Mouse (Mus musculus): ENCODE results near the gene Mgll. TPM values are rescaled to one million over a fixed set of nuclear protein-coding genes. Genes with fewer than 3 reads are reported as not detected.

Gene Mgll
- polyA plus RNA-seq, 1 experiment from 2014 or later, result 4.6 TPM

- no peak overlapping the region for H3K9ac ChIP-seq (ENCODE audit: low read depth, low read length)
- WGBS, result 92% methylated on average over 17 of the region's 17 CpGs
- H3K4me3 ChIP-seq (ENCODE audit: low read depth, low read length), result no peak overlapping the region
Measured at GRCm38 (mm10) chr6:88804966-88805577, 80.9 kb downstream of the Mgll start.

DNA sequence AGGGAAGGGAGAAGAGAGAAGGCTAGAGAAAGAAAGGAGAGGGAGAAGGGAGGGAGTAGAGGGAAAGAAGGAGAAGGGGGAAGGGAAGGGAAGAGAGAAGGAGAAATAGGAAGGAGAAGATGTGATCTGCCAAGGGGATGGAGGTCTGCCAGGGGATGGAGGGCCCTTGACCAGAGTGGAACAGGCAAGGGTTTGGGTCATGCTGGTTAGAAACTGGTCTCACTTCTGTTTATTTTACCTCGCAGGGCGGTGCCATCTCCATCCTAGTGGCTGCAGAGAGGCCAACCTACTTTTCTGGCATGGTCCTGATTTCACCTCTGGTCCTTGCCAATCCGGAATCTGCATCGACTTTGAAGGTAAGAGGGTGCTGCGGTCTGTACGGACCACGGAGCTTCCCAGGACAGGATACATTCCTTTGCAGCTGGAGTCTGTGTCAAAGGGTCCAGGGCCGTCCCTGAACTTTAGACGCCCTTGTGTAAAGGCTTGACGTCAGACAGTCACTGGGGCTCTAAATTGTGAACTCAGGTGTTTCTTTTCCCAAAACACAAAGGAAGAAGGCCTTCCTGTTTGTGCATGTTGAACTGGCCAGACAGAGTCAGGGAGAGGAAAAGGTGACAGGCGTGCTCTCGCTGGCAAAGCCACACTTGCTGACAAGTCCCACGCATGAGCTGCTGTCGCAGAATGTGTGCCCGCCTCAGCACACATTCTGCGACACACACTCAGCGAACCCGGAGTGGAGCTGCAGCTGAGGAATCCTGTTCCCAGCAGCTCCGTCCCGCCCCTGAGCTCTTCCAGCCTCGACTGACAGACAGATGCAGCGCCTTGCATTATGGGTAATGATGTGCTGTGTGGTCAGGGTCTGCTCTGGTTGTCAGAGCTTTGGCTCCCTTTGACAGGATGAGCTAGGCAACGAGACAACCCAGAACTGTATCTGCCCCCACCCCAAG lies 85.2 kb downstream of the Mgll start:
- Histone ChIP-seq H3K36me3 (ENCODE audit: control insufficient read depth, insufficient read depth, low read length) (no peaks in the 10 kb centered on the region), H3K4me2 (replicated peaks; ENCODE audit: low read depth, low read length) (no peak overlapping the region), H3K27me3 (ENCODE audit: control insufficient read depth, insufficient read depth, low read length) (no peaks in the 10 kb centered on the region), H3K4me1 (replicated peaks; ENCODE audit: control insufficient read depth, insufficient read depth, low read length) (no peaks in the 10 kb centered on the region; the same call in 1 of the 2 replicates), H3K27ac (ENCODE audit: low read depth, low read length) (peak overlapping the region; percentile 10; the same call in 1 of the 2 replicates), H3K9ac (ENCODE audit: low read depth, low read length) (no peak overlapping the region), H3K4me3 (ENCODE audit: low read depth, low read length) (no peak overlapping the region), H3K9me3 (ENCODE audit: control insufficient read depth, low read length) (no peaks in the 10 kb centered on the region)
- 74% methylated on average over 23 of the region's 23 CpGs for WGBS
- DNase-seq (ENCODE audit: low spot score) (no peak), ATAC-seq (ENCODE audit: low FRiP score) (0 out of 2 replicates have a peak, but pooled peaks have one; percentile 20)

More at GRCm38 (mm10) chr6:88804966-88805577, 80.9 kb downstream of the Mgll start:
- DNase-seq (ENCODE audit: low spot score) (no peak), ATAC-seq (ENCODE audit: low FRiP score) (no peak)
- H3K4me2 ChIP-seq (replicated peaks; ENCODE audit: low read depth, low read length), result no peak overlapping the region
- peaks cover 3% of the 10 kb centered on the region; the same call in 1 of the 2 replicates for H3K4me1 ChIP-seq (replicated peaks; ENCODE audit: control insufficient read depth, insufficient read depth, low read length)
- H3K27me3 ChIP-seq (ENCODE audit: control insufficient read depth, insufficient read depth, low read length), result no peaks in the 10 kb centered on the region
- H3K36me3 ChIP-seq (ENCODE audit: control insufficient read depth, insufficient read depth, low read length), result no peaks in the 10 kb centered on the region
- no peaks in the 10 kb centered on the region for H3K9me3 ChIP-seq (ENCODE audit: control insufficient read depth, low read length)
- no peak overlapping the region for H3K27ac ChIP-seq (ENCODE audit: low read depth, low read length)

DNA sequence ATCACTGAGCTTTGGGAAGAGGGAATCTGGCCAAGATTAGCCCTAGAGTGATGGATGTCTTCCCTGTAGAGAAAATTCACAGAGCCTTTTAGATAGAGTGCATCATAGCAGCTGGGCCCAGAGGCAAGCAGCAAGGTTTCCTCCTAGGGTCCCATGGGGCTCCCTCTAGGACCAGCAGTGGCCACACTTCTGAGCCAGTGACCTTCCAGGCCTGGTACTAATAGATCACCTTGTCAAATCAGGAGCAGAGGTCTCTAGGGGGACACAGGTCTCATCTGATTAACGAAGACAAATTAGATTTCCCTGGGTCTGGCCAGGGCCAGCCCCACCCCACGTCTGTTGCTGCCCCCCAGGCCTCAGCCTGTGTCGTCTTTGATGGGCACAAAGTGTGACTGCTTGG lies 86.1 kb downstream of the Mgll start:
- H3K36me3 ChIP-seq (ENCODE audit: control insufficient read depth, insufficient read depth, low read length), result no peaks in the 10 kb centered on the region
- no peaks in the 10 kb centered on the region for H3K27me3 ChIP-seq (ENCODE audit: control insufficient read depth, insufficient read depth, low read length)
- H3K4me3 ChIP-seq (ENCODE audit: low read depth, low read length), result no peak overlapping the region
- no peaks in the 10 kb centered on the region for H3K9me3 ChIP-seq (ENCODE audit: control insufficient read depth, low read length)
- 0 out of 2 replicates have a peak overlapping the region, but pooled peaks have one; percentile 10 for H3K27ac ChIP-seq (ENCODE audit: low read depth, low read length)
- ATAC-seq (ENCODE audit: low FRiP score) (peak; percentile 78), DNase-seq (ENCODE audit: low spot score) (peak; percentile 56)
- no peak overlapping the region for H3K9ac ChIP-seq (ENCODE audit: low read depth, low read length)
- 38% methylated on average over 3 of the region's 3 CpGs for WGBS
- no peaks in the 10 kb centered on the region; the same call in 1 of the 2 replicates for H3K4me1 ChIP-seq (replicated peaks; ENCODE audit: control insufficient read depth, insufficient read depth, low read length)
- no peak overlapping the region for H3K4me2 ChIP-seq (replicated peaks; ENCODE audit: low read depth, low read length)

DNA sequence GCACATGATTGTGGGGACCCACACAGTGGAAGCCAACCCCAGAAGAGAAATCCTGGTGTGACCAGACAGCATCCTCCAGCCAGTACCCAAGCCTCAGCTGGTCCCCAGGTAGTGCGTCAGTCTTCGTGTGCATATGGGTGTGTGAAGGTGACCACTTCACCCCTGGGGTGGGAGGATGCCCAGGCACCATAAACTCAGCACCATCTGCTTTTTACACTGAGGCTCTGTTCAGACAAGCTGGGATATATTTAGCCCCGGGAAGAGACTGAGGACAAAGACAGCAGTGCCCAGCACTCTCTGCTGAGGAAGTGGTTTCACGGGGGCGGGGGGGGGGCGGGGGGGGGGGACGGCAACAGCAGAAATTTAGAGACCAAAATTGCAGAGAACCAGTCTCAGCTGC lies 87.2 kb downstream of the Mgll start:
- Histone ChIP-seq H3K9me3 (ENCODE audit: control insufficient read depth, low read length) (no peaks in the 10 kb centered on the region), H3K4me3 (ENCODE audit: low read depth, low read length) (no peak overlapping the region), H3K4me2 (replicated peaks; ENCODE audit: low read depth, low read length) (no peak overlapping the region), H3K27me3 (ENCODE audit: control insufficient read depth, insufficient read depth, low read length) (no peaks in the 10 kb centered on the region), H3K36me3 (ENCODE audit: control insufficient read depth, insufficient read depth, low read length) (no peaks in the 10 kb centered on the region), H3K27ac (ENCODE audit: low read depth, low read length) (peak overlapping the region; percentile 61), H3K9ac (ENCODE audit: low read depth, low read length) (no peak overlapping the region), H3K4me1 (replicated peaks; ENCODE audit: control insufficient read depth, insufficient read depth, low read length) (no peaks in the 10 kb centered on the region; the same call in 1 of the 2 replicates)
- WGBS, result 66% methylated on average over 7 of the region's 7 CpGs
- ATAC-seq (ENCODE audit: low FRiP score) (no peak), DNase-seq (ENCODE audit: low spot score) (no peak)

GRCm38 (mm10) chr6:88811880-88812400 lies 87.7 kb downstream of the Mgll start:
- Histone ChIP-seq H3K27me3 (ENCODE audit: control insufficient read depth, insufficient read depth, low read length) (no peaks in the 10 kb centered on the region), H3K9me3 (ENCODE audit: control insufficient read depth, low read length) (no peaks in the 10 kb centered on the region), H3K4me2 (replicated peaks; ENCODE audit: low read depth, low read length) (no peak overlapping the region), H3K9ac (ENCODE audit: low read depth, low read length) (no peak overlapping the region), H3K4me3 (ENCODE audit: low read depth, low read length) (no peak overlapping the region), H3K36me3 (ENCODE audit: control insufficient read depth, insufficient read depth, low read length) (no peaks in the 10 kb centered on the region), H3K27ac (ENCODE audit: low read depth, low read length) (no peak overlapping the region), H3K4me1 (replicated peaks; ENCODE audit: control insufficient read depth, insufficient read depth, low read length) (no peaks in the 10 kb centered on the region; the same call in 1 of the 2 replicates)
- ATAC-seq (ENCODE audit: low FRiP score) (no peak), DNase-seq (ENCODE audit: low spot score) (no peak)
- WGBS, result 72% methylated on average over 7 of the region's 7 CpGs

DNA sequence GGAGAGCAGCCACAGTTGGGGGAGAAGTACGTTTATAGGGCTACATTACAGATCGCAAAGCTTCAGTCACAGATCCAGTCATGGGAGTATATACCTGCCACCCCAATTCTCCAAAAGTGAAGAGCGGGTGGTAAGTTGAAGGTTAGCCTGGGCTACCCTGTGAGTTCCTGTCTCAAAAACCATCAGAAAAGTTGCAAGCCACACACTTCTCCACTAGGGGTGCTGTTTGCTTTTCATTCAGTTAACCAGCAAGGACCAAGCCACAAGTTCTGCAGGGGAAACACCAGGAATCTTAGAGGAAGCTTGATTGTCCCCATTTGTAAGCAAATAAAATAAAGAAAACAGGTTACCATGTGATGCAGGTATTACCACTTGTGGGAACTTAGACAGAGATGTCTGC lies 88.7 kb downstream of the Mgll start:
- H3K9me3 ChIP-seq (ENCODE audit: control insufficient read depth, low read length), result no peaks in the 10 kb centered on the region
- DNase-seq (ENCODE audit: low spot score) (peak; percentile 70), ATAC-seq (ENCODE audit: low FRiP score) (no peak)
- H3K27me3 ChIP-seq (ENCODE audit: control insufficient read depth, insufficient read depth, low read length), result no peaks in the 10 kb centered on the region
- 64% methylated on average over 3 of the region's 3 CpGs for WGBS
- no peak overlapping the region for H3K27ac ChIP-seq (ENCODE audit: low read depth, low read length)
- H3K4me2 ChIP-seq (replicated peaks; ENCODE audit: low read depth, low read length), result no peak overlapping the region
- H3K9ac ChIP-seq (ENCODE audit: low read depth, low read length), result no peak overlapping the region
- no peaks in the 10 kb centered on the region; the same call in 1 of the 2 replicates for H3K4me1 ChIP-seq (replicated peaks; ENCODE audit: control insufficient read depth, insufficient read depth, low read length)
- no peaks in the 10 kb centered on the region for H3K36me3 ChIP-seq (ENCODE audit: control insufficient read depth, insufficient read depth, low read length)
- no peak overlapping the region for H3K4me3 ChIP-seq (ENCODE audit: low read depth, low read length)

DNA sequence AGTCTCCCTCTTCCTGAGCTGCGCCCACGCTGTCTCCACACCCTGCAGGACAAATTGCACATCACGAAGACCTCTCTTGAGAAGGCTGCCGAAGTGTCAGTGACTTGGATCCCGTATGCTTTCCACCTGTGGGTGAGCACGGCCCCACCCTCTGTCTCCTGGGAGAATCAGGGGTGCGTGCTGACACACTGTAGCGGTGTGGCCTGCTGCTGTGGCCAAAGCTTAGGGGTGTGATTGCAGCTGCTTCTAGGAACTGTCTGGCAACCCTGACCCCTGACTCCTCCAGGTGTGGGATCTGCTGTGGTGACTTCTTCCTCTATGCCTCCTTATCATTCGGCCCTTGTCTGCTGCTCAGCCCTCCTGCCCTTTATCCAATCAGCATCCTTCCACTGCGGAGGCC lies 89.6 kb downstream of the Mgll start:
- Histone ChIP-seq H3K27me3 (ENCODE audit: control insufficient read depth, insufficient read depth, low read length) (no peaks in the 10 kb centered on the region), H3K4me1 (replicated peaks; ENCODE audit: control insufficient read depth, insufficient read depth, low read length) (no peaks in the 10 kb centered on the region; the same call in 1 of the 2 replicates), H3K4me2 (replicated peaks; ENCODE audit: low read depth, low read length) (no peak overlapping the region), H3K36me3 (ENCODE audit: control insufficient read depth, insufficient read depth, low read length) (no peaks in the 10 kb centered on the region), H3K4me3 (ENCODE audit: low read depth, low read length) (no peak overlapping the region), H3K27ac (ENCODE audit: low read depth, low read length) (no peak overlapping the region), H3K9ac (ENCODE audit: low read depth, low read length) (no peak overlapping the region), H3K9me3 (ENCODE audit: control insufficient read depth, low read length) (no peaks in the 10 kb centered on the region)
- 85% methylated on average over 10 of the region's 10 CpGs for WGBS
- no peak for DNase-seq (ENCODE audit: low spot score)
- no peak for ATAC-seq (ENCODE audit: low FRiP score)

DNA sequence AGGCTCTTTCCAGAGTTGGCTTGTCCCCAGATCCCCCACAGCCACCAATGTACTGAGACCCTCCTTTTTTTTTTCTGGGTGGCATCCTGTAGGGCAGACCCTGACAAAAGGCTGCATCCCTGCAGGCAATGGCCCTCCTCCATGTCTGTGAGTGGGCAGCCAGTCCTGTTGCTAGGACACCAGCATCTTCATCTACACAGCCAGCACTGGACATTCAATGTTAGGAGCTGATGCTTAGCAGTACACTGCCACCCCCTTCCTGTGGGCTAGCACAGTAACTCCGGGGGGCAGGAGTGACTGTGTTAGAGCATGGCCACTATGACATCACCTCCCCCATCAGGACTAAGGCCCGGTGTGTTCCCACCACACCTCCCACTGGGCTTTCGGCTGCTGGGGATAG lies 90.8 kb downstream of the Mgll start:
- no peak overlapping the region for H3K27ac ChIP-seq (ENCODE audit: low read depth, low read length)
- no peaks in the 10 kb centered on the region for H3K9me3 ChIP-seq (ENCODE audit: control insufficient read depth, low read length)
- H3K36me3 ChIP-seq (ENCODE audit: control insufficient read depth, insufficient read depth, low read length), result no peaks in the 10 kb centered on the region
- DNase-seq (ENCODE audit: low spot score) (no peak), ATAC-seq (ENCODE audit: low FRiP score) (no peak)
- H3K4me2 ChIP-seq (replicated peaks; ENCODE audit: low read depth, low read length), result no peak overlapping the region
- H3K9ac ChIP-seq (ENCODE audit: low read depth, low read length), result no peak overlapping the region
- H3K4me1 ChIP-seq (replicated peaks; ENCODE audit: control insufficient read depth, insufficient read depth, low read length), result no peaks in the 10 kb centered on the region; the same call in 1 of the 2 replicates
- 34% methylated on average over 3 of the region's 3 CpGs for WGBS
- no peaks in the 10 kb centered on the region for H3K27me3 ChIP-seq (ENCODE audit: control insufficient read depth, insufficient read depth, low read length)
- H3K4me3 ChIP-seq (ENCODE audit: low read depth, low read length), result no peak overlapping the region
